Mouse (Mus musculus): ENCODE data around the gene Mex3d. TPM values are rescaled to one million over a fixed set of nuclear protein-coding genes. Genes with fewer than 3 reads are reported as not detected.

The Mex3d gene
- total and polyA plus RNA-seq, 3 experiments = 15.6 to 18.8 TPM; not detected in 1

DNA sequence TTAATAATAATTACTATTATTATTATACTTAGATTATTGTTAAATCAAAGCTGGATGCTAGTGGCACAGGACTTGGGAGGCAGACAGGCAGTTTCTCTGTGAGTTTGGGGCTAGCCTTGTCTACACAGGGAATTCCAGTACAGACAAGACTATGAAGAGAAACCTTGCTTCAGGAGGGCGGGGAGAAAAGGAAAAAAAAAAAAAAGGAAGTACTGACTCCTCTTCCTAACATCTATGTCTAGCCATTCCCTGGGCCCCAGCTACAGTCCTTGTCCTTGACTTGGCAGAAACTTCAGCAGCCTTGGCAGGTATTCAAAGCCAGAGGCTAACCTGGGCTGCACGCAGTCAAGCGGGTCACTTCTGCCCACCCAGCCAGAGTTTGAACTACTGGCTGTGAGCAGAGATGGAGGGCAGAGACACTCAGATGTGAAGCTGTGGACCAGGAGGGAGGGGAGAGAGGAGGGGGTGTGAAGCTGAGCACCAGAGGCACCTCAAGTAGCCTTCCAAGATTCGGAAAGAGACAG, 1.8 kb upstream of the Mex3d start:
- Histone ChIP-seq H3K4me3 (ENCODE audit: control insufficient read depth in 1 of 2, insufficient read depth in 1 of 2, low read depth in 2 of 2, low read length in 2 of 2) (0 out of 4 replicates have a peak overlapping the region, but pooled peaks of 1 of the 2 experiments have one; percentile 24), H3K36me3 (ENCODE audit: control insufficient read depth in 1 of 2, insufficient read depth in 2 of 2, low read length in 2 of 2) (peaks cover 0 to 22% of the 10 kb centered on the region in 2 experiments; a peak in 3 of 4 replicates), H3K4me1 (ENCODE audit: control insufficient read depth in 1 of 2, insufficient read depth in 2 of 2, low read length in 2 of 2) (peaks cover 9 to 39% of the 10 kb centered on the region in 2 experiments), H3K27me3 (ENCODE audit: control insufficient read depth in 1 of 2, insufficient read depth in 2 of 2, low read length in 2 of 2) (no peaks in the 10 kb centered on the region), H3K9me3 (replicated peaks; ENCODE audit: insufficient read depth, low read length) (no peaks in the 10 kb centered on the region), H3K79me2 (ENCODE audit: control insufficient read depth, insufficient read depth, low read length, poor library complexity) (peaks cover 16% of the 10 kb centered on the region), H3K27ac (ENCODE audit: control insufficient read depth, low read depth, low read length) (no peak overlapping the region), H3K9ac (ENCODE audit: control insufficient read depth, low read depth, low read length, poor library complexity, severe bottlenecking) (no peak overlapping the region)
- TF ChIP-seq ELF1 (IDR thresholded peaks at IDR 0.05; ENCODE audit: low read depth, low read length) (no peak), NRF1 (IDR thresholded peaks at IDR 0.05; ENCODE audit: insufficient read depth, low read depth, low read length, poor library complexity, severe bottlenecking) (no peak), HCFC1 (IDR thresholded peaks at IDR 0.05; ENCODE audit: low read depth, low read length) (0 out of 2 replicates have a peak, but pooled peaks have one; percentile 12), POLR2AphosphoS2 (IDR thresholded peaks at IDR 0.05; ENCODE audit: low read length) (no peak), ZNF384 (IDR thresholded peaks at IDR 0.05; ENCODE audit: low read depth, low read length) (peak; percentile 91)
- peak; percentile 51 for DNase-seq (ENCODE audit: low read depth, low spot score)

DNA sequence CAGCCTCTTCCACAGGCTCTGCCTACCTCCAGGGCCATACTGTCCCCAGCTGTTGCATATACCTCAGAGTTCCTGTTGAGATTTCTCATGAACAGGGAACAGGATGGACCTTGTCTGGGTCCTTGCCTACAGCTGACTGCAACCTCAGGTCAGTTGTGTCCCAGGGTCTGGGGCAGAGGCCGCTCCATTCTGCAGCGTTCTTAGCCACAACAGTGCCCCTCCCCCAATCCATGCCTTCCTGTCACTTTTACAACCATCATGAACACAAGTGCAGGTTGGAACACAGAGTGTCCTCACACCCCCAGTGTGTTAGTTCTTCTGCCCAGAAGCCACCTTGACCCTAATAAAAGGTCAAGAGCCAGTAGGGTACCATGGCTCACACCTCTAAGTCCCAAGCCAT, 1.3 kb upstream of the Mex3d start:
- Histone ChIP-seq H3K4me1 (ENCODE audit: control insufficient read depth in 1 of 2, insufficient read depth in 2 of 2, low read length in 2 of 2) (peaks cover 9 to 39% of the 10 kb centered on the region in 2 experiments), H3K79me2 (ENCODE audit: control insufficient read depth, insufficient read depth, low read length, poor library complexity) (peaks cover 17% of the 10 kb centered on the region), H3K36me3 (ENCODE audit: control insufficient read depth in 1 of 2, insufficient read depth in 2 of 2, low read length in 2 of 2) (peaks cover 0 to 22% of the 10 kb centered on the region in 2 experiments; a peak in 3 of 4 replicates), H3K9me3 (replicated peaks; ENCODE audit: insufficient read depth, low read length) (no peaks in the 10 kb centered on the region), H3K9ac (ENCODE audit: control insufficient read depth, low read depth, low read length, poor library complexity, severe bottlenecking) (0 out of 2 replicates have a peak overlapping the region, but pooled peaks have one; percentile 10), H3K4me3 (ENCODE audit: control insufficient read depth in 1 of 2, insufficient read depth in 1 of 2, low read depth in 2 of 2, low read length in 2 of 2) (peak overlapping the region in 1 of 2 experiments; percentile 24; a peak in 1 of 4 replicates), H3K27me3 (ENCODE audit: control insufficient read depth in 1 of 2, insufficient read depth in 2 of 2, low read length in 2 of 2) (no peaks in the 10 kb centered on the region), H3K27ac (ENCODE audit: control insufficient read depth, low read depth, low read length) (no peak overlapping the region)
- TF ChIP-seq ZC3H11A (IDR thresholded peaks at IDR 0.05; ENCODE audit: low read depth, low read length) (no peak), UBTF (IDR thresholded peaks at IDR 0.05; ENCODE audit: borderline replicate concordance, insufficient read depth, low read depth, low read length) (no peak), CHD2 (IDR thresholded peaks at IDR 0.05; ENCODE audit: low read length) (no peak; the same call in 1 of the 2 replicates), CHD1 (IDR thresholded peaks at IDR 0.05; ENCODE audit: low read depth, low read length) (no peak), BHLHE40 (IDR thresholded peaks at IDR 0.05; ENCODE audit: borderline replicate concordance, low read depth, low read length) (peak; percentile 4; the same call in 1 of the 2 replicates), TAL1 (IDR thresholded peaks at IDR 0.05; ENCODE audit: low read length) (no peak), POLR2AphosphoS5 (IDR thresholded peaks at IDR 0.05; ENCODE audit: borderline replicate concordance, low read depth, low read length) (no peak)
- peak; percentile 37 for DNase-seq (ENCODE audit: low read depth, low spot score)
